In genomic region chr14:114255037-114255436, GRCm38 (mm10) we compare ENCODE assay signal across 24 mouse cellular contexts.
"Had no signal": no experiment of that assay in that cellular context is flagged by ENCODE, and none has a peak within 500 bp of the region (broad histone marks: within the 10 kb centered on the region; RNA-seq: fewer than 3 reads in every experiment).

No protein-coding gene starts in this region.

- H3K4me2 ChIP-seq: heart, embryonic 12.5 days; hindbrain, embryonic 15.5 days; intestine, embryonic 15.5 days; limb, embryonic 13.5 days; limb, embryonic 15.5 days had no signal

- H3K27me3 ChIP-seq: heart, embryonic 12.5 days; hindbrain, embryonic 15.5 days; intestine, embryonic 15.5 days; limb, embryonic 13.5 days; limb, embryonic 15.5 days had no signal

- H3K4me1 ChIP-seq: heart, embryonic 10.5 days; heart, embryonic 12.5 days; hindbrain, embryonic 10.5 days; hindbrain, embryonic 15.5 days; intestine, embryonic 15.5 days; limb, embryonic 13.5 days; limb, embryonic 15.5 days had no signal

- H3K9ac ChIP-seq: heart, embryonic 12.5 days; hindbrain, embryonic 15.5 days; intestine, embryonic 15.5 days; limb, embryonic 13.5 days; limb, embryonic 15.5 days had no signal

- ATAC-seq: forebrain, embryonic 16.5 days; inflammation-experienced regulatory T-cells, adult 6 months; intestine, embryonic 15.5 days; intestine, postnatal 0 days had no signal

- H3K36me3 ChIP-seq: heart, embryonic 10.5 days; heart, embryonic 12.5 days; hindbrain, embryonic 10.5 days; hindbrain, embryonic 15.5 days; intestine, embryonic 15.5 days; limb, embryonic 13.5 days; limb, embryonic 15.5 days had no signal

- H3K9me3 ChIP-seq: heart, embryonic 10.5 days; heart, embryonic 12.5 days; hindbrain, embryonic 10.5 days; hindbrain, embryonic 15.5 days; intestine, embryonic 15.5 days; limb, embryonic 13.5 days; limb, embryonic 15.5 days had no signal

- DNase-seq: gastrocnemius, adult 2 months; gastrocnemius, postnatal 10 days; gastrocnemius, postnatal 25 days; heart, adult 18-20 months; heart, postnatal 10 days; heart, postnatal 4 days; kidney, adult 18-20 months; kidney, adult 8-10 months; kidney, postnatal 14 days; kidney, postnatal 36 days; layer of hippocampus, adult 9-11 months; layer of hippocampus, postnatal 36 days; left cerebral cortex, postnatal 4 days had no signal

- H3K4me3 ChIP-seq: gastrocnemius, adult 2 months; heart, embryonic 10.5 days; heart, embryonic 12.5 days; hindbrain, embryonic 10.5 days; hindbrain, embryonic 15.5 days; intestine, embryonic 15.5 days; limb, embryonic 13.5 days; limb, embryonic 15.5 days had no signal

- H3K27ac ChIP-seq: gastrocnemius, adult 2 months; heart, embryonic 10.5 days; hindbrain, embryonic 10.5 days; hindbrain, embryonic 15.5 days; intestine, embryonic 15.5 days; kidney, postnatal 0 days; limb, embryonic 13.5 days; limb, embryonic 15.5 days had no signal
